Mouse (Mus musculus) neural tube, embryonic 11.5 days (tissue): ENCODE results near the gene Olfr1506. TPM values are rescaled to one million over a fixed set of nuclear protein-coding genes. Genes with fewer than 3 reads are reported as not detected.

Source experiments
- polyA plus RNA-seq: library from polyadenylated mRNA; unstranded; fragments of >200 nt; fragmentation: Nextera tagmentation; extraction: Ambion mirVana; gene quantifications from 2 replicates; pipeline ENCODE4 v1.2.1, GENCODE M21; 2014

Gene Olfr1506
- polyA plus RNA-seq, 1 experiment from 2014 or later: not detected

Other genes starting within 250 kb of the Olfr1506 start
- not detected in 2 replicates for gene Olfr1261, start 233.3 kb downstream of the Olfr1506 start, polyA plus RNA-seq
- not detected in 2 replicates for gene Olfr1262, start 224.3 kb downstream of the Olfr1506 start, polyA plus RNA-seq
- not detected in 2 replicates for gene Olfr1263, start 212.4 kb downstream of the Olfr1506 start, polyA plus RNA-seq
- gene Olfr1264, start 198.9 kb downstream of the Olfr1506 start, polyA plus RNA-seq: not detected in 2 replicates
- not detected in 2 replicates for gene Olfr1265, start 189.2 kb downstream of the Olfr1506 start, polyA plus RNA-seq
- gene Olfr140, start 160.9 kb downstream of the Olfr1506 start, polyA plus RNA-seq: not detected in 2 replicates
- not detected in 2 replicates for gene Olfr1269, start 103.1 kb downstream of the Olfr1506 start, polyA plus RNA-seq
- gene Olfr32, start 82.2 kb downstream of the Olfr1506 start, polyA plus RNA-seq: 0.20 TPM in 1 of 2 replicates, not detected in the other
- not detected in 2 replicates for gene Olfr1270, start 71.4 kb downstream of the Olfr1506 start, polyA plus RNA-seq
- not detected in 2 replicates for gene Olfr142, start 33.1 kb upstream of the Olfr1506 start, polyA plus RNA-seq
- not detected in 2 replicates for gene Olfr1271, start 46.5 kb upstream of the Olfr1506 start, polyA plus RNA-seq
- gene Olfr1272, start 68.3 kb upstream of the Olfr1506 start, polyA plus RNA-seq: not detected in 2 replicates
- gene Gm13769, start 97.7 kb upstream of the Olfr1506 start, polyA plus RNA-seq: not detected in 2 replicates
- not detected in 2 replicates for gene Olfr1274-ps, start 174.2 kb upstream of the Olfr1506 start, polyA plus RNA-seq